Mouse (Mus musculus): Measurements from ENCODE around the gene Tulp4.

- TF ChIP-seq CTCF (IDR thresholded peaks at IDR 0.05; ENCODE audit: insufficient read depth, low read length), result no peak
- no peak for TF ChIP-seq POLR2A (IDR thresholded peaks at IDR 0.05; ENCODE audit: borderline replicate concordance, extremely low read depth, low read depth, low read length)
Observed at GRCm38 (mm10) chr17:6110956-6111355, 4.7 kb downstream of the Tulp4 start.

All from lung, adult 2 months (tissue).